Mouse (Mus musculus): ENCODE measurements at regions not wholly inside any gene's neighbourhood (a gene's known extent, or its start where the extent isn't known, plus 50 kb on each side); places are given as distances from the start of the nearest gene placed in this dataset.
A peak's percentile ranks its signal among the peaks of the same experiment; 100 is the strongest.

DNA sequence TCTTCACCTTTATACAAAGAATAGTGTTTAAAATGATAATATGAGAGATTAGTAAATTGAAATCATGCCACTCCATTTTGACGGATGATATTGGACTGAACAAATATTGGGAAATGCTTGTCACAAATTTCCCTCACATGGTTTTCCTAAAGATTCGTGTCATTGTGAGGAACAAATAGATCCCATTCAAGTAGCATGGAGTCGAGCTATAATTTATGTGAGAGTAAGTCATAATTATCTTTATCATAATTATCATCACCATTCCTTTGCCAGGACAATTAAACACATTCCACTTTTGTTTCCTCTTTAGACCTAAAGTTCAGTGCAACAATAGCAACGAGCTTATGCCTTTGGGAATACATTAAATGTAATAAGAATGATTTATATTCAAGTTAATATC, 370.5 kb downstream of the Cdh11 start:
- DNase-seq (ENCODE audit: low read depth, low spot score) = no peak

GRCm38 (mm10) chr8:102413446-102413845, 372.0 kb downstream of the Cdh11 start:
- DNase-seq (ENCODE audit: low read depth, low spot score) = no peak

DNA sequence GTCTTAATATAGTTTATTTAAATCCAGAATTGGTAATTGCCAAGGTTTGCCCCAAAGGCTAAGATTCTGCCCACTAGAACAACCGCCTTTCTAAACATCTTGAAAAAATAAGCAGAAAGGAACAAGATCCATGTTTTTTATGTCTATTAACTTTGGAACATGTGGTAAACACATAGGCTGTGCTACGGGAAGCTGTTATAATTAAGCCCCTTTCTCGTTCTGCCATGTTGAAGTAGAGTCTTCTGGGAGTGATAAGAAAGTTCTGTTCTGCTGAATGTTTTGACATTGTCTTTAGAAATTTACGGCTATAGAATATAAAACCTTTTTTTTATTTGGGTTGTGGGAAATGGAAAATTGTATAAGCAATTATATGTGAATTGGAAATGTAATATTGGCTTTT, 397.9 kb downstream of the Cdh11 start:
- DNase-seq (ENCODE audit: low read depth, low spot score) = no peak

DNA sequence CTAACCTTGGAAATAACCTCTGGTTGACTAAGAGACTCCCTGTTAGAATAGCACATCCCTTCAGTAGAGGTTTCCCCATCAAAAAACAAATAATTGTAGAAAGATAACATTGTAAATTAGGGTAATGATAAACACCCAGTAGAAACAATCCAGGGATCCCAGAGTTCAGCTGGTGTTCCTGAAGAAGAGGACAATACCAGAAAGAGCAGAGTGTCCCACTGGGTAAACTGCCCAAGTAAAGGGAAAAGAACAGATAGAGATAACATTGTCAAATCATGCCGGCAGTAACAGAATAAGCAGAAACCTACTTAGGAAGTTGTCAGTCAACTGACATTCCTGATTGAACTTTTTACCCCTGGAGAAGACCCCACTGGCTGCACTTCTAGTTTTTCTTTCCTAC, 440.1 kb downstream of the Cdh11 start:
- no peak for DNase-seq (ENCODE audit: low read depth, low spot score)

DNA sequence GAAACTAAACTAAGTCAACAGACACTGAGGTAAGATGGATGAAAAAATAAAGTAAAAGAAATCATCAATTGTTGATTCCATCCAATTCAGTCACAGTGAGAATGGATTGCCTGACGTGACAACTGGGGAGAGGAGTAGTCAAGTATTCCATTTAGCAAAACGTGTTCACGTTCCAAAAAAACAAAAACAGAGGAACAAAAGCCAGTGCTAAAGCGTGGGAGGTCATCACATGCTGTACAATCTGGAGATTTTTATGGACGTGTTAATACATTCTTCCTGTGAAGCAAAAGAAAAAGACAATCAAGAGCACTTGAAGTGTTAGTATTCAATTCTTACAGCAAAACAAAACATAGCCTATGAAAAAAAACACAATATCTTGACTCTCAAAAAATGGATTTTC, 452.9 kb downstream of the Cdh11 start:
- peak; percentile 29 for DNase-seq (ENCODE audit: low read depth, low spot score)

DNA sequence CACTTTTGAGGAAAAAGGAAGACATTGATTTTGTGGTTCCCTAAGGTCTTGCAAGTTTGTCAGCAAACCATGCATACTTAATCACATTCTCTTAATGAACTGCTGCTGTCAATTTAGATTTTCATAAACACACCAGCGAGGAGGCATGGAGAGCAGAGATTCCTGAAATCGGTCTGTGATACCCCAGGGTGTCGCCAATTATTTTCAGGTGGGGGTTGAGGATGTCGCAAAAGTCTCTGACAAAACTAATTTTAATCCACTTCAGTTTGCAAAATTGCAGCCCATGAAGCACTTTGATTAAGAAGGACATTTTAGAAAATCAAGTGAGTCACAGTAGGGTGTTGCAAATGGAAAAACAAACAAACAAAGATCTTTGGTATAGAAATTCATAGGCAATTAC, 454.3 kb downstream of the Cdh11 start:
- no peak for DNase-seq (ENCODE audit: low read depth, low spot score)

GRCm38 (mm10) chr8:102329955-102330354, 455.5 kb downstream of the Cdh11 start:
- DNase-seq (ENCODE audit: low read depth, low spot score) = no peak

Measured in brain, adult 2 months (tissue).